Mouse (Mus musculus): ENCODE data around the gene Vmn1r20.
"Not testable (repeated sequence)": the region's sequence is repeated elsewhere in the genome, so short reads cannot be mapped to it uniquely, and the experiment has no call there.

Gene Vmn1r20

GRCm38 (mm10) chr6:57428630-57429029, at the start of gene Vmn1r20:
Gene Vmn1r20 (plus strand): TSS chr6:57428930.
- Histone ChIP-seq H3K4me3 (replicated peaks; ENCODE audit: low read length) (no peak within 1 kb of the TSS), H3K27me3 (ENCODE audit: insufficient read depth, low read length) (no peaks in the 10 kb centered on the region), H3K4me1 (replicated peaks; ENCODE audit: low read depth, low read length) (no peaks in the 10 kb centered on the region), H3K9me3 (ENCODE audit: low read length) (no peaks in the 10 kb centered on the region), H3K36me3 (ENCODE audit: insufficient read depth, low read length) (no peaks in the 10 kb centered on the region)
- TF ChIP-seq POU5F1 (IDR thresholded peaks at IDR 0.05; ENCODE audit: borderline replicate concordance, low read length) (no peak), NANOG (IDR thresholded peaks at IDR 0.05; ENCODE audit: borderline replicate concordance, low read length) (no peak), CTCF (conservative IDR thresholded peaks at IDR 0.05; ENCODE audit: low read length) (no peak)

DNA sequence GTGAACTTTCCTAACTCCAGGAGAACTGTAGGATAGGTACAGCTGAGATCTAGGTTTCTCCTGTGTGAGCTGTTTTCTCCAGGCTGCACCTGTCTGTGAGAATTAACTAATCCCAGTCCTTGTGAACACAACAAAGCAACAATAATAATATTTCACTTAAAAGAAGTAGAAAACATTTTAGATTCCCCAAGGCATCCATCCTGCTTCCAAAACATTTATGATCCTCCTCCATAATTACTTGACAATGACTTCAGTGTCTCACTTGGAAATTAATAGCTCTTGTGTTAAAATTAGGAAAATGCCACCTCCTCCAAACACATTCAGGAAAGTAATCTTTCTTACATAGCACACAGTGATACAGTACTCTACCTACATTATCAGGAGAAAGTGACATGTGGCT, 33.0 kb upstream of the Vmn1r20 start, which contains the start of gene Vmn1r18:
Gene Vmn1r18 (minus strand): TSS at position 101 of the 400 bp plus-strand sequence.
- Histone ChIP-seq H3K36me3 (ENCODE audit: insufficient read depth, low read length) (no peaks in the 10 kb centered on the region), H3K4me3 (replicated peaks; ENCODE audit: low read length) (no peak within 1 kb of the TSS), H3K27me3 (ENCODE audit: insufficient read depth, low read length) (no peaks in the 10 kb centered on the region), H3K4me1 (replicated peaks; ENCODE audit: low read depth, low read length) (no peaks in the 10 kb centered on the region), H3K9me3 (ENCODE audit: low read length) (peaks cover 7% of the 10 kb centered on the region)
- TF ChIP-seq POU5F1 (IDR thresholded peaks at IDR 0.05; ENCODE audit: borderline replicate concordance, low read length): no peak
- no peak for TF ChIP-seq CTCF (conservative IDR thresholded peaks at IDR 0.05; ENCODE audit: low read length)
- TF ChIP-seq NANOG (IDR thresholded peaks at IDR 0.05; ENCODE audit: borderline replicate concordance, low read length): no peak

DNA sequence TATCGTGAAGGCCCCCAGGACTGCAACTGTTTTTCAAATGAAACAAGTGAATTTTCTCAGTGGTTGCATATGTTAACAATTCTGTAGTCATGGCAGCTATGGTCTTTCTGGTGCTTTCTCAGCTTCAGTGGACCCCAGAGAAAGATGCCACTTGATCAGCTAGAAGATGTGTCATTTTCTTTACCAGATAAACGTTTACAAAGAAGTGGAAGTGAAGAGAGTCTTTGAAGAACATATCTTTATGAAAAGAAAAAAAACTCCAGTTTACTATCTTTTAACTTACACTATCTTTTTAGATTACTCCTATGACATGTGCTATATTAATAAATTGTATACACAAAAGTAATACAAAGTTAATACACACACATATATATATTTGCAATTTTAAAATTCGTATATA, 25.2 kb upstream of the Vmn1r20 start, which contains the start of gene Vmn1r19:
Gene Vmn1r19 (plus strand): TSS at position 301 of the 400 bp plus-strand sequence.
- H3K9me3 ChIP-seq (ENCODE audit: low read length): peaks cover 10% of the 10 kb centered on the region; the same call in 1 of the 2 replicates
- H3K27me3 ChIP-seq (ENCODE audit: insufficient read depth, low read length); H3K4me1 ChIP-seq (replicated peaks; ENCODE audit: low read depth, low read length); H3K36me3 ChIP-seq (ENCODE audit: insufficient read depth, low read length); H3K4me3 ChIP-seq (replicated peaks; ENCODE audit: low read length): not testable (repeated sequence)

DNA sequence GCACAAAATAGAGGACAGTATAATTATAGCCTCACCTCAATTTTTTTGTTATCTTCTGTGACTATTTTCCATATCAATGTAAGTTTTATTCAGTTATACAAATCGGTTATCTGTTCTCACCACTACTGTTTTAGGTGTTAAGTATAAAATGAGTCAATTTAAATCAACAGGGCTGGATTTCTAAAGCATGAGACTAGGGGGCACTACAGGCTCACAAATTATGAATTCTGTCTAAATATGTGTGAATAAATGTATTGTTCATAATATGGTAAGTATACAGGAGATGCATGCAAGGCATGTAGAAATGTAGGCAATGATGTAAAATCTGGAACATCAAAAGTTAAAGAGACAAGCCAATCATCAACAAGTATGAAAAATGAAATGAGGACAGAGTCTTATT, 2.5 kb downstream of the Vmn1r20 start:
- no peaks in the 10 kb centered on the region for H3K36me3 ChIP-seq (ENCODE audit: insufficient read depth, low read length)
- no peak overlapping the region for H3K4me3 ChIP-seq (replicated peaks; ENCODE audit: low read length)
- no peak for TF ChIP-seq CTCF (conservative IDR thresholded peaks at IDR 0.05; ENCODE audit: low read length)
- TF ChIP-seq POU5F1 (IDR thresholded peaks at IDR 0.05; ENCODE audit: borderline replicate concordance, low read length): no peak
- no peak for TF ChIP-seq NANOG (IDR thresholded peaks at IDR 0.05; ENCODE audit: borderline replicate concordance, low read length)
- H3K4me1 ChIP-seq (replicated peaks; ENCODE audit: low read depth, low read length): no peaks in the 10 kb centered on the region
- H3K9me3 ChIP-seq (ENCODE audit: low read length): no peaks in the 10 kb centered on the region
- H3K27me3 ChIP-seq (ENCODE audit: insufficient read depth, low read length): no peaks in the 10 kb centered on the region

DNA sequence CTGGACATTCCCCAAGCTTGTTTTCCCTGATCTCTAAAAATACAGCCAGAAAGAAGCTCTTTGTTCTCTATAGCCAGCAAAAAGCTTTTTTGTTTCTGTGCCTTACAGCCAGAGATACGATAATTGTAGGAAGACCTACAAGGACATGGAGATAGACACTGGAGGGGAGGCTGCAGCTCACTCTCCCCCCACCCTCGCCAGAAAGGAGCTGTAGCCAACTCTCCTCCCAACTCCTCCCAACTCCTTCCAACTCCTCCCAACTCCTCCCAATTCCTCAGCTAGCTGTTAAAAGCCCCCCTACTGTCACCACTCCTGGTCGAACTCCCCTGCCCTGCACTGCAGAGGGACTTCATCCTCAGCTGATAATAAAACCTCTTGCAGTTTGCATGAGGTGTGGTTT, 39.4 kb downstream of the Vmn1r20 start:
- H3K4me1 ChIP-seq (replicated peaks; ENCODE audit: low read depth, low read length); H3K4me3 ChIP-seq (replicated peaks; ENCODE audit: low read length); H3K36me3 ChIP-seq (ENCODE audit: insufficient read depth, low read length); H3K27me3 ChIP-seq (ENCODE audit: insufficient read depth, low read length); H3K9me3 ChIP-seq (ENCODE audit: low read length): not testable (repeated sequence)

All from E14TG2a.4 (cell line).